ENCODE assay signal across 43 mouse cellular contexts in the genomic region with DNA sequence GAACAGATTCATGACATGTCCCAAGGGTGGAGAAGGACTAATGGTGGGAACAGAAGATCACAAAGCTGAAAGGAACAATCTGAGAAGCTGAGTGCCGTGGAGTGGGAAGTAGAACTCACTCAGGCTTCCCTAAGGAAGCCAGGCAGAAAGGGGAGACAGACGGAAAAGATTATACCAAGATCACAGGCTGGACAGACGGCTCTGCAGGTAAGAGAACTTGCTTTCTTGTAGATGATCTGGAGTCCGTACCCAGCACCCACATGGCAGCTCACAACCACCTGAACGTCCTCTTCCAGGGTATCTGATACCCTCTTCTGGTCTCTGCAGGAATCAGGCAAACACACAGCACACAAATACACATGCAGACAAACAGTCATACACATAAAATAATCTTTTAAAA. TPM values are rescaled to one million over a fixed set of nuclear protein-coding genes. Genes with fewer than 3 reads are reported as not detected.
"Had no signal": no experiment of that assay in that cellular context is flagged by ENCODE, and none has a peak within 500 bp of the region (broad histone marks: within the 10 kb centered on the region; RNA-seq: fewer than 3 reads in every experiment).

No protein-coding gene starts in this region.

- H3K9me3 ChIP-seq: heart, embryonic 10.5 days; heart, embryonic 12.5 days; heart, embryonic 13.5 days; heart, embryonic 15.5 days; hindbrain, embryonic 10.5 days; hindbrain, embryonic 12.5 days; hindbrain, embryonic 13.5 days; hindbrain, embryonic 15.5 days; intestine, embryonic 15.5 days; kidney, embryonic 15.5 days had no signal

- H3K9ac ChIP-seq: heart, embryonic 12.5 days; heart, embryonic 13.5 days; heart, embryonic 15.5 days; hindbrain, embryonic 12.5 days; hindbrain, embryonic 13.5 days; hindbrain, embryonic 14.5 days; hindbrain, embryonic 15.5 days; intestine, embryonic 15.5 days; kidney, embryonic 15.5 days had no signal

- DNase-seq: heart, postnatal 10 days; heart, postnatal 14 days; heart, postnatal 36 days; heart, postnatal 4 days; kidney, adult 11 months; kidney, adult 18-20 months; kidney, adult 2 months; kidney, adult 8-10 months; kidney, adult 9 months; kidney, postnatal 10 days; kidney, postnatal 14 days; kidney, postnatal 25 days; kidney, postnatal 36 days; kidney, postnatal 4 days; layer of hippocampus, adult 9-11 months; layer of hippocampus, postnatal 36 days had no signal

- H3K4me3 ChIP-seq: heart, embryonic 10.5 days; heart, embryonic 12.5 days; heart, embryonic 13.5 days; heart, embryonic 15.5 days; hindbrain, embryonic 10.5 days; hindbrain, embryonic 12.5 days; hindbrain, embryonic 13.5 days; hindbrain, embryonic 15.5 days; intestine, embryonic 15.5 days; kidney, embryonic 15.5 days; layer of hippocampus, adult 2 months had no signal

- H3K36me3 ChIP-seq: heart, embryonic 12.5 days; heart, embryonic 13.5 days; heart, embryonic 15.5 days; hindbrain, embryonic 12.5 days; hindbrain, embryonic 13.5 days; hindbrain, embryonic 15.5 days; intestine, embryonic 15.5 days; kidney, embryonic 15.5 days had no signal

- ATAC-seq: hindbrain, embryonic 16.5 days; hindbrain, postnatal 0 days; inflammation-experienced regulatory T-cells, adult 6 months; intestine, embryonic 15.5 days; intestine, embryonic 16.5 days; intestine, postnatal 0 days had no signal

- H3K27me3 ChIP-seq: heart, embryonic 12.5 days; heart, embryonic 13.5 days; heart, embryonic 15.5 days; hindbrain, embryonic 12.5 days; hindbrain, embryonic 13.5 days; hindbrain, embryonic 15.5 days; intestine, embryonic 15.5 days; kidney, embryonic 15.5 days had no signal

- H3K4me2 ChIP-seq: heart, embryonic 11.5 days; heart, embryonic 12.5 days; heart, embryonic 13.5 days; heart, embryonic 15.5 days; hindbrain, embryonic 12.5 days; hindbrain, embryonic 13.5 days; hindbrain, embryonic 14.5 days; hindbrain, embryonic 15.5 days; intestine, embryonic 15.5 days; kidney, embryonic 15.5 days had no signal

- H3K27ac ChIP-seq: heart, embryonic 10.5 days; heart, embryonic 13.5 days; heart, embryonic 15.5 days; hindbrain, embryonic 10.5 days; hindbrain, embryonic 12.5 days; hindbrain, embryonic 13.5 days; hindbrain, embryonic 14.5 days; hindbrain, embryonic 15.5 days; hindbrain, postnatal 0 days; intestine, embryonic 15.5 days; kidney, embryonic 15.5 days; kidney, postnatal 0 days; layer of hippocampus, adult 2 months had no signal

RNA-seq across cellular contexts. Expression of a gene that starts 51.3 kb away (rescaled TPM):
- total RNA-seq: heart, postnatal 10 days; heart, postnatal 14 days; heart, postnatal 36 days; heart, postnatal 4 days; hematopoietic stem cell, adult 5-6 weeks; hindbrain, postnatal 0 days; layer of hippocampus, adult 18-20 months; layer of hippocampus, adult 2 months; layer of hippocampus, adult 8-10 months; layer of hippocampus, postnatal 10 days; layer of hippocampus, postnatal 14 days; layer of hippocampus, postnatal 25 days; layer of hippocampus, postnatal 36 days; left cerebral cortex, adult 18-20 months had no signal
- polyA plus RNA-seq: heart, embryonic 10.5 days; heart, embryonic 11.5 days; heart, embryonic 12.5 days; heart, embryonic 13.5 days; heart, embryonic 14.5 days; heart, embryonic 15.5 days; hindbrain, embryonic 10.5 days; hindbrain, embryonic 12.5 days; hindbrain, embryonic 13.5 days; hindbrain, embryonic 14.5 days; hindbrain, embryonic 15.5 days; hindbrain, embryonic 16.5 days; inflammation-experienced regulatory T-cells, adult 6 months had no signal
